Mouse (Mus musculus): ENCODE data around the gene E2f2. TPM values are rescaled to one million over a fixed set of nuclear protein-coding genes. Genes with fewer than 3 reads are reported as not detected.
A peak's percentile ranks its signal among the peaks of the same experiment; 100 is the strongest.

E2f2 gene
- polyA plus RNA-seq, 1 experiment from 2014 or later: 1.1 TPM

- no peak for DNase-seq (ENCODE audit: low read depth, low spot score)
- in situ Hi-C loops (cut with MboI; ENCODE audit: low pct_unique_long_range_greater_than_20kb): no loop called here
- TF ChIP-seq CTCF (IDR thresholded peaks at IDR 0.05): no peak
- ATAC-seq: no peak
- ChIA-PET POLR2A (no interaction called here), CTCF (no interaction called here)
- H3K27me3 ChIP-seq: no peaks in the 10 kb centered on the region
Measured at GRCm38 (mm10) chr4:136134978-136135873, 37.0 kb upstream of the E2f2 start.

DNA sequence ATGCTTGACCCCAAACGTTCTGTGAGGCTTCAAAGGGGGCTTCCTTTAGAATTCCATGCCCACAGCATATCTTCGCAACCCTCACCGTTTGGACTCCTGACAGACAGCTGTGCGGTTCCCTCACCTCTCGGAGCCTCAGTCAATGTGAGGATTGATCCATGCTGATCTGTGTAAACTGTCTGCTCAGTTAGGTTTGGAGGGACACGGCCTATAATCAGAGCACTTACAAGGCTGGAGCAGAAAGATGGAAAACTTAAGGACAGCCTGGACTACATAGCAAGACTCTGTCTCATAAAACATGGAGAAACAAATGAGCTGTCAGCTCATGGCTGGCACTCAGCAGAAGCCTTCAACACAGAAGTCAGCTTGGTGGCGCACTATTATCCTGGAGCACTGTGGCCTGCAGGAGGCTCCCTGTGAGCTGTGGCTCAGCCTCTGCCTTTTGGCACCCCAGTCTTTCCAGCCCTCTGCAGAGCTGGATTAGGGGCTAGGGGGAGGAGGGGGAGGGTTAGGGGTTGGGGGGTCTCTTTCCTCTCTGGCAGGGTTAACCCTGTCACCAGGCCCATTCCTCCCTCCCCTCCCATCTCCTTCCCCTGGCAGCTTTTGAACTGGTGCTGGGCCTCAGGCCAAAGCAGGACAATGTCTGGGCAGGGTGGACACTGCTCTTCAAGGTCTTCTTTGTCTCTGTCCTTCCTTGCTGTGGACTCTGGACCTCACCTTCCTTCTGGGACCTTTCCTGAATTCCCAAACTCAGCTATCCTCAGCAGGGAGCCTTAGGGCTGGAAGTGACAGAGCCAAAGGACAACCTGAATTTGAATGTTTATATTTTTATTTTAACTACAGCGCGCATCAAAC lies 36.1 kb upstream of the E2f2 start:
- no peaks in the 10 kb centered on the region for H3K27me3 ChIP-seq
- ATAC-seq (no peak), DNase-seq (ENCODE audit: low read depth, low spot score) (no peak)
- POLR2A ChIA-PET: no interaction called here
- in situ Hi-C loops (cut with MboI; ENCODE audit: low pct_unique_long_range_greater_than_20kb): no loop called here
- CTCF ChIA-PET: no interaction called here
- no peak for TF ChIP-seq CTCF (IDR thresholded peaks at IDR 0.05)

DNA sequence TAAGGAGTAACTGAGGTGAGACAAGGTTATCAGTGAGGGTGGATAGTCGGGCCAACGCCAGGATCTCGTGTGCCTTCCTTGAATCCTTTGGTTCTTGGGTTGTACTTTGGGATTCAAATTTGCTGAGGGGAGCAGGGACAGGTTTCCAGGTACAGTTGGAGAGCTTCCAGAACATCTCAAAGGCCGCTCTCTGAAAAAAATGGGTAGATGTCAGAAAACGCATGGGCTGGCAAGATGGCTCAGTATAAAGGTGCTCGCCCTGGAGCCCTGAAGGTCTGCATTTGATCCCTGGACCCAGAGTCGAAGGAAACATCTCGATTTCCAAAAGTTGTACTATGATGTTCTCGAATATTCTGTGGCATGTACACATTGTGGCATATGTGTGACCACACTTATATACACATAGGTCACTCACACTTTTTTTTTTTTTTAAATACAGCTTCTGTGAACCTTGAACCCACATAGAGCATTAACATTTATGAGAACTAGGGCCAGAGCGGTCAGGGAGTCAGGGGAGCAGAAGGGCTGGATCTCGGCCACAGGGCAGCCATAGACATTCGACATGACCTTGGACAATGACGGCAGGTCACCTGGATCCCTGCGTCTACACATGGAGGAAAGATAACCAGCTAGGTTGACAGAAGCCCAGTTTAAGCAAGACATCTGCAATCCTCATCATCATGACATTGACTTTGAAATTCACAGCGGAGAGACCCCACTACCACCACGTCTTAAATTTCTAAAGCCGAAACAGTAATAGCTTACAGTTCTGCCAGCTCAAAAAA lies 32.7 kb upstream of the E2f2 start:
- in situ Hi-C loops (cut with MboI; ENCODE audit: low pct_unique_long_range_greater_than_20kb): loop anchor here (5.0 kb wide), 2 partner anchors 32 to 67 kb away; no protein-coding TSS in a partner anchor
- ChIA-PET POLR2A (interaction anchor here (0.6 kb wide), 2 partner anchors 13 to 59 kb away, joined by 3 to 4 read pairs; no protein-coding TSS in a partner anchor), CTCF (interaction anchor here (1.3 to 2.2 kb wide), 2 partner anchors 16 to 26 kb away, joined by 5 to 6 read pairs; no protein-coding TSS in a partner anchor)
- H3K27me3 ChIP-seq: no peaks in the 10 kb centered on the region
- ATAC-seq: no peak
- no peak for TF ChIP-seq CTCF (IDR thresholded peaks at IDR 0.05)
- DNase-seq (ENCODE audit: low read depth, low spot score): no peak

DNA sequence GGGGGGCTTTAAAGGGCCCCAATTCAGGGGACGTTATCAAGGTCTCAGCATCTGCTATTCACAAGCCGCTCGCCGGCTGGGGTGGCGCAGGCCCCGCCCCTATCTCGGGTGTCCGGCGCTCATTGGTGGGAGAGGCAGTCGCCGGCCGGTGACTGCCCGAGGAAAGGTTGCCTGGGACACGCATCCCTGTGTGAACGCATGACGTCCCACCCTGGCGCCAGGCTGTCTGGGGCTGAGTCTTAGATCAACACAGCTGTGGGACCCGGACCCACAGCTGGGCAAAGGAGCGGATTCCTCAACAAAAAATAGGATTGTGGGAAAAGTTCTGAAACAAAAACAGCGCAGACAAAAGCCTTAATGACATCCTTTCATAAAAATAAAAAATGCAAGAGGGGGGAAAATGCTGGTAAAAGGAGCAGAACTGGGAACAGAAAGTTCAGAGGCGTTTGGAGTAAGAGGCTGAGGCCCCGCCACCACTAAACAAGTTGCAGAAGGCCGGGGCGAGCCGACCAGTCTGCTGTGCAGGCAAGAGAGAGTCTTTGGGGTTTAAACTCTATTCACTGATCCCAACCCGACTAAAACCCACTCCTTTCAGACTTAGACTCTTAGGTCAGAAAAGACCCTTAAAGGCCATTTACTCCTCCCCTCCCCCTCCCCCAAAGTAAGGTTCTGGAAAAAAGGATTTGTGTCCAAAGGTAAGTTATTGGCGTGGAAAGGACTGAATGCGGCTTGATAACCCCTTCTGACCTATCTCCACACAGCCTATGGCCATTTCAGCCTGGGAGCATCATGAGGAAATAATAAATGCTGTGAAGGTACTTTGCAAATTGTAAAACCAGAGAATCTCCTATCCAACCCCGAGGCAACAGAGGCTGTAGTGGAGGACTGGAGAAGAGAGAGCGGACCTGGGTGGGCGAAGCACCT lies 31.6 kb upstream of the E2f2 start:
- DNase-seq (ENCODE audit: low read depth, low spot score): no peak
- ATAC-seq: peak; percentile 52
- in situ Hi-C loops (cut with MboI; ENCODE audit: low pct_unique_long_range_greater_than_20kb): loop anchor here (5.0 kb wide), 2 partner anchors 33 to 68 kb away; no protein-coding TSS in a partner anchor
- TF ChIP-seq CTCF (IDR thresholded peaks at IDR 0.05): no peak
- no peaks in the 10 kb centered on the region for H3K27me3 ChIP-seq
- ChIA-PET POLR2A (interaction anchor here (1.1 kb wide), 1 partner anchor 26 kb away, joined by 3 read pairs; no protein-coding TSS in a partner anchor), CTCF (interaction anchor here (1.3 to 2.2 kb wide), 2 partner anchors 17 to 27 kb away, joined by 5 to 6 read pairs; no protein-coding TSS in a partner anchor)

DNA sequence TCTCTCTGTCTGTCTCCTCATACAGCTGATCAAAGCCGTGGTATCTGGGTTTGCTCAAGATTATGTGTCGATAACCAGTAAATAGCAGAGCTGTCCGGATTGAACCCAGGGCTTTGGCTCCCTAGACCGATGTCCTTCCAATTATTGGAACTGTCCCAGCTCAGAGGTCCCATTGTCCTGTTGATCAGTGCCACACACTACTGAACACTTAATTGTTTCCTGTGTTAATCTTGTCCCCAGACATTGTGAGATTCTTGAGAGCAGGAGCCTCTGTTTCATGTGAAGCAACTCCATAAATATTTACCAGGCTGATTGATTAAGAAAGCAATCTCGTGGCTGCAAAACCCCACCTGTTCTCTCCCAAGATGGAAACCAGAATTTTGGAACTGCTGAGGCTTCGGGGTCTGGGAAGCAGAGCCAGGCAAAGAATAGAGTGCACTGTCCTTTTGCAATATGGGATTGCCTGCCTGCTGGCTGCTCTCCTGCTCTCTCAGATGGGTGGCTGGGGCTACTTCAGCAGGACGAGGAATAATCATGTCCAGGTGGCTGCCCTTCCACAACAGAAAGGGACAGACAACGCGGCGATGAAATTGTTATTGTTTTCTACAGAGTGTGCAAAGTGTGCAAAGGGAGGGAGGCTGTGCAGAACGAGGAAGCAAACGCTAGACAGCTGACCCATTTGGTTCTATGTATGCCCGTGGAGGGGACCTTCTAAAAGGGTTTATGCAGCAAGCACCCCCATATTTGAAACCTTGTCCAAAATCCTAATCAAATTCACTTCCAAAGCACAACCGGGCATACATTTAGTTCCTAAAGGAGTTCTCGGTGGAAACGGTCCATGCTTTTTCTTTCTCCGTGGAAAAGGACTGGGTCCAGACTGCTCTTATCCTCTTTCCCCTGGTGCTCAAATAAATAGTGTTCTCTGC lies 29.7 kb upstream of the E2f2 start:
- no peak for ATAC-seq
- no peak for TF ChIP-seq CTCF (IDR thresholded peaks at IDR 0.05)
- CTCF ChIA-PET: no interaction called here
- no peaks in the 10 kb centered on the region for H3K27me3 ChIP-seq
- no peak for DNase-seq (ENCODE audit: low read depth, low spot score)
- in situ Hi-C loops (cut with MboI; ENCODE audit: low pct_unique_long_range_greater_than_20kb): loop anchor here (5.0 kb wide), 2 partner anchors 35 to 70 kb away; no protein-coding TSS in a partner anchor
- POLR2A ChIA-PET: interaction anchor here (1.6 kb wide), 1 partner anchor 164 kb away, joined by 3 read pairs; no protein-coding TSS in a partner anchor

DNA sequence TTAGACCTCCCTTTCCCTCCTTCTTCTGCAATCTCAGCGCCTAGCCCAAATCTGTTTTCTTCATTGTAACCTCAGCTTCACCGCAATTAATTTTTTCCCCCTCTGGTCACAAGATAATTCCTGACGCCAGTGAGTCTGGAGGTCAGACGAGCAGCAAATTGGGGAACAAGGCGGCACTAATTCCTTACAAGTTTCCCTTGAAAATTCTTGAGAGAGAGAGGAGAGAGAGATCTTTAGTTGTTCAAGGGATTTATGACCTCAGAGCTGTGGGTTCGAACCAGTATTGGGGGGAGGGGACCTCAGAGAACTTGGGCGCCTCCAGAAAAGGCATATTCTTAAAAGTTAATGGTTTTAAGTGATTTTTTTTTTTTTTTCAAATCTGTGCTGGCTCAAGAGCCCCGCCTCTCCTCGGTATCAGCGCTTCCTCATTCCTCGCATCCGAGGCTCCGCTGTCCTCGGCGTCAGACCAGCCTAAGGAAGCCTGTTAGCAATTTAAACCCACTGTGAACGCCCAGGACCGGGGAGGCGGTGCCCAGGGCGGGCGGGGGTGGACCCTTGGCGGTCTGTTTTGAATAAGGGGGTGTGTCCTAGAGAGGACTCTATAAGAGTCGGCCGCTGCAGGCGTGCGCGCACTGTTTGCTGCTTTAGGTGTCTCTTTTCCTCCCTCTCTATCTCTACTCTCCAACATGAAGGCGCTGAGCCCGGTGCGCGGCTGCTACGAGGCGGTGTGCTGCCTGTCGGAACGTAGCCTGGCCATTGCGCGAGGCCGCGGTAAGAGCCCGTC lies 28.8 kb upstream of the E2f2 start, which contains the start of gene Id3:
Id3 (plus strand) TSS at position 305 of the 784 bp plus-strand sequence.
- ATAC-seq: peak; percentile 35
- POLR2A ChIA-PET: interaction anchor here (0.9 to 1.9 kb wide), 4 partner anchors 26 to 183 kb away, joined by 3 to 7 read pairs (median 4); no protein-coding TSS in a partner anchor
- CTCF ChIA-PET: interaction anchor here (0.7 kb wide), 1 partner anchor 73 kb away, joined by 4 read pairs; no protein-coding TSS in a partner anchor
- no peak for TF ChIP-seq CTCF (IDR thresholded peaks at IDR 0.05)
- no peak for DNase-seq (ENCODE audit: low read depth, low spot score)
- H3K27me3 ChIP-seq: no peaks in the 10 kb centered on the region
- in situ Hi-C loops (cut with MboI; ENCODE audit: low pct_unique_long_range_greater_than_20kb): loop anchor here (5.0 kb wide), 2 partner anchors 36 to 71 kb away; no protein-coding TSS in a partner anchor

GRCm38 (mm10) chr4:136144126-136144926 lies 27.9 kb upstream of the E2f2 start:
- CTCF ChIA-PET: interaction anchor here (0.7 kb wide), 1 partner anchor 74 kb away, joined by 4 read pairs; no protein-coding TSS in a partner anchor

More at GRCm38 (mm10) chr4:136144126-136144926, 27.9 kb upstream of the E2f2 start:
- in situ Hi-C loops (cut with MboI; ENCODE audit: low pct_unique_long_range_greater_than_20kb): loop anchor here (5.0 kb wide), 2 partner anchors 37 to 72 kb away; no protein-coding TSS in a partner anchor
- no peak for TF ChIP-seq CTCF (IDR thresholded peaks at IDR 0.05)
- no peak for DNase-seq (ENCODE audit: low read depth, low spot score)
- no peak for ATAC-seq
- POLR2A ChIA-PET: interaction anchor here (0.6 to 1.9 kb wide), 7 partner anchors 27 to 184 kb away, joined by 3 to 7 read pairs (median 3); no protein-coding TSS in a partner anchor
- no peaks in the 10 kb centered on the region for H3K27me3 ChIP-seq
